Mouse (Mus musculus) testis, adult 2 months (tissue): Measurements from ENCODE around the gene Nol4l.

Source experiments
- CTCF ChIP-seq: fragments of 200-500 bp; IDR thresholded peaks from 2 replicates; pipeline ENCODE4 v1.5.1; 2012; ENCODE audit warnings: low read depth, mild to moderate bottlenecking, inconsistent platforms, low read length, moderate library complexity; ENCODE audit not compliant: control insufficient read depth, insufficient read depth, insufficient replicate concordance
- POLR2A ChIP-seq: fragments of 200-500 bp; IDR thresholded peaks from 2 replicates; pipeline ENCODE4 v1.6.1; 2012; ENCODE audit warnings: low read depth, mild to moderate bottlenecking, inconsistent platforms, low read length, moderate library complexity; ENCODE audit not compliant: control insufficient read depth

GRCm38 (mm10) chr2:153436641-153437305 is 93.0 kb downstream of the Nol4l start:
- no peak for TF ChIP-seq CTCF
- TF ChIP-seq POLR2A = no peak
